Mouse (Mus musculus) thymus, adult 2 months (tissue): ENCODE results near the gene Ppp1r21.

Experiments
- CTCF ChIP-seq: fragments of 200-500 bp; IDR thresholded peaks from 2 replicates; pipeline ENCODE4 v1.5.1; 2012; ENCODE audit warnings: mild to moderate bottlenecking, control low read depth, low read length, moderate library complexity, borderline replicate concordance; ENCODE audit not compliant: control insufficient read depth, poor library complexity, insufficient read depth; ENCODE audit errors: extremely low read depth
- POLR2A ChIP-seq: fragments of 200-500 bp; IDR thresholded peaks from 2 replicates; pipeline ENCODE4 v1.6.1; 2012; ENCODE audit warnings: mild to moderate bottlenecking, low read length, control low read depth, moderate library complexity; ENCODE audit not compliant: control insufficient read depth, poor library complexity, insufficient read depth; ENCODE audit errors: extremely low read depth

DNA sequence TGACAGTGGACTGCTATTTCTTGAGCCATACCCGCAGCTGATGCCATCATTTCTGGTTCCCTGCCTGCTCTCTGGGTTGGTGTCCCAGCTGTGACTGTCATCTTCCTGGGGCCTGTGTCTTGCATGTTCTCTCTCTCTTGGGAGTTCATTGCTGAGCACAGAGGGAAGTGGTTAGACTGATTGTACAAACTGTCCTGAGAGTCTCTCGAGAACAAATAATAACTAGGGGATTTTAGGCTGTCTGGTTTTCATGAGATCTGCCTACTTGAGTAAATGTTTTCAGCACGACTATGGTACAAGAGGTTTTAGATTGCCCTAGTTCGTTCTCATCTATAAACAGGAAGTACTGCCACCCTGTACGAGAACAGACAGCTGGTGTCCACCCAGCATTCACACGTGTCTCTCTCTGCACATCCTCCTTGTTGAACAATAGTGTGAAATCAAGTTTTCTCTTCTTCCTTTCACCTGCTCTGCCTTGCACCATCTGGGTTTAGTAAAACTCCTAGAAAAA is 51.6 kb downstream of the Ppp1r21 start:
- no peak for TF ChIP-seq CTCF
- TF ChIP-seq POLR2A: no peak
